Mouse (Mus musculus) adrenal gland, adult 8-10 months (tissue): ENCODE measurements around the gene Arpc4. TPM values are rescaled to one million over a fixed set of nuclear protein-coding genes. Genes with fewer than 3 reads are reported as not detected.
A peak's percentile ranks its signal among the peaks of the same experiment; 100 is the strongest.

Experiments used
- DNase-seq: peaks from one replicate; pipeline ENCODE4 v3.0.0; 2022
- total RNA-seq, 4 experiments: library from RNA; stranded (reverse); gene quantifications; 2 replicates each; pipeline ENCODE4 v1.2.4; 2022

Gene Arpc4
- total RNA-seq, 4 experiments from 2014 or later: 199 to 228 (median 204) TPM

- DNase-seq: no peak
Measured at GRCm38 (mm10) chr6:113405483-113405882, 27.6 kb downstream of the Arpc4 start.

- no peak for DNase-seq
Measured at GRCm38 (mm10) chr6:113406683-113407082, 28.8 kb downstream of the Arpc4 start.

GRCm38 (mm10) chr6:113410001-113410400 lies 32.1 kb downstream of the Arpc4 start:
- DNase-seq: no peak

GRCm38 (mm10) chr6:113416416-113416815 lies 38.5 kb downstream of the Arpc4 start:
- no peak for DNase-seq

- no peak for DNase-seq
Measured at GRCm38 (mm10) chr6:113418441-113419198, 40.7 kb downstream of the Arpc4 start.

GRCm38 (mm10) chr6:113419199-113419587 lies 41.3 kb downstream of the Arpc4 start, which contains the start of gene Rpusd3:
Rpusd3 (minus strand) TSS chr6:113419340.
- peak; percentile 95 for DNase-seq

- no peak for DNase-seq
Measured at GRCm38 (mm10) chr6:113423000-113423399, 45.1 kb downstream of the Arpc4 start.

GRCm38 (mm10) chr6:113424187-113424586 lies 46.3 kb downstream of the Arpc4 start:
- DNase-seq: no peak

- no peak for DNase-seq
Measured at GRCm38 (mm10) chr6:113426696-113427095, 48.8 kb downstream of the Arpc4 start.

GRCm38 (mm10) chr6:113427397-113427796 lies 49.5 kb downstream of the Arpc4 start:
- DNase-seq: no peak

GRCm38 (mm10) chr6:113428006-113428405 lies 50.1 kb downstream of the Arpc4 start:
- DNase-seq: no peak

- DNase-seq: no peak
Measured at GRCm38 (mm10) chr6:113429965-113430364, 52.0 kb downstream of the Arpc4 start.

GRCm38 (mm10) chr6:113430846-113431245 lies 52.9 kb downstream of the Arpc4 start:
- no peak for DNase-seq

GRCm38 (mm10) chr6:113431801-113432200 lies 53.9 kb downstream of the Arpc4 start:
- no peak for DNase-seq

GRCm38 (mm10) chr6:113433661-113434060 lies 55.7 kb downstream of the Arpc4 start:
- no peak for DNase-seq

- no peak for DNase-seq
Measured at GRCm38 (mm10) chr6:113434691-113435090, 56.8 kb downstream of the Arpc4 start.

GRCm38 (mm10) chr6:113435664-113436205 lies 57.8 kb downstream of the Arpc4 start, which contains the start of gene Cidec:
Cidec (minus strand) TSS chr6:113435760.
- DNase-seq: no peak

GRCm38 (mm10) chr6:113437135-113437534 lies 59.2 kb downstream of the Arpc4 start:
- no peak for DNase-seq

- no peak for DNase-seq
Measured at GRCm38 (mm10) chr6:113438721-113439430, 61.0 kb downstream of the Arpc4 start.
